Mouse (Mus musculus) bone marrow, adult 2 months (tissue): Measurements from ENCODE around the gene Ascl2.

Source experiments
- CTCF ChIP-seq: fragments of 200-500 bp; IDR thresholded peaks from 2 replicates; pipeline ENCODE4 v1.5.1; 2011; ENCODE audit warnings: low read length, control low read depth; ENCODE audit not compliant: control insufficient read depth, insufficient read depth
- POLR2A ChIP-seq: fragments of 200-500 bp; IDR thresholded peaks from 2 replicates; pipeline ENCODE4 v1.6.1; 2011; ENCODE audit warnings: low read depth, mild to moderate bottlenecking, control low read depth, low read length, borderline replicate concordance; ENCODE audit not compliant: control insufficient read depth

DNA sequence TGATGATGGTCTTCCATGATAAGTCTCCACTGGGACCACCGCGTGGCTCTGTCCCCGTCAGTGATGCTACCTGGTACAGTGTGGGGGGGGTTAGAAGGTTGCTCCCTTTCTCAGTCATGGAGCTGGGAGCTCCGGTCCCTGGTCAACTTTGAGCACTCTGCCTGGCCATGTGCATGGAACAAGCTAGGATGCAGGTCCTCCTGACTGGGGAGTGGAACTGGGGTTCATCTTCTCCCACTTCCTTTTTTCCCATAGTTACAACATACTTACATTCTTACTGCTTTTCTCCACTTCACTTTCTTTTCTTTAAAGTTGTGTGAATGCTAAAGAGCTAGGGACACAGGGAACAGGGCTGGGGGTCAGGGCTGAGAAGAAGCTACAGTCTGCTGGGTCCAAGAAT is 16.1 kb upstream of the Ascl2 start:
- TF ChIP-seq POLR2A: no peak
- TF ChIP-seq CTCF: no peak
